Mouse (Mus musculus) ES-E14 (cell line): ENCODE measurements at regions not wholly inside any gene's neighbourhood (a gene's known extent, or its start where the extent isn't known, plus 50 kb on each side); places are given as distances from the start of the nearest gene placed in this dataset.

Experiments used
- HCFC1 ChIP-seq: IDR thresholded peaks from 2 replicates; pipeline ENCODE4 v1.6.1; 2012; ENCODE audit warnings: low read length, inconsistent platforms, borderline replicate concordance; ENCODE audit not compliant: insufficient read depth
- MAFK ChIP-seq: IDR thresholded peaks from 2 replicates; pipeline ENCODE4 v1.6.1; 2014; ENCODE audit warnings: mild to moderate bottlenecking, low read depth, low read length, inconsistent platforms; ENCODE audit not compliant: insufficient read depth
- ZC3H11A ChIP-seq: IDR thresholded peaks from 2 replicates; pipeline ENCODE4 v1.6.1; 2012; ENCODE audit warnings: low read depth, mild to moderate bottlenecking, inconsistent platforms, low read length, borderline replicate concordance

- TF ChIP-seq ZC3H11A: no peak
- TF ChIP-seq HCFC1: no peak
- TF ChIP-seq MAFK: no peak
Measured at GRCm38 (mm10) chr10:116674348-116674747, 93.0 kb upstream of the Cnot2 start.
